Mouse (Mus musculus): Measurements from ENCODE around the gene Slc22a14.
A peak's percentile ranks its signal among the peaks of the same experiment; 100 is the strongest.

DNA sequence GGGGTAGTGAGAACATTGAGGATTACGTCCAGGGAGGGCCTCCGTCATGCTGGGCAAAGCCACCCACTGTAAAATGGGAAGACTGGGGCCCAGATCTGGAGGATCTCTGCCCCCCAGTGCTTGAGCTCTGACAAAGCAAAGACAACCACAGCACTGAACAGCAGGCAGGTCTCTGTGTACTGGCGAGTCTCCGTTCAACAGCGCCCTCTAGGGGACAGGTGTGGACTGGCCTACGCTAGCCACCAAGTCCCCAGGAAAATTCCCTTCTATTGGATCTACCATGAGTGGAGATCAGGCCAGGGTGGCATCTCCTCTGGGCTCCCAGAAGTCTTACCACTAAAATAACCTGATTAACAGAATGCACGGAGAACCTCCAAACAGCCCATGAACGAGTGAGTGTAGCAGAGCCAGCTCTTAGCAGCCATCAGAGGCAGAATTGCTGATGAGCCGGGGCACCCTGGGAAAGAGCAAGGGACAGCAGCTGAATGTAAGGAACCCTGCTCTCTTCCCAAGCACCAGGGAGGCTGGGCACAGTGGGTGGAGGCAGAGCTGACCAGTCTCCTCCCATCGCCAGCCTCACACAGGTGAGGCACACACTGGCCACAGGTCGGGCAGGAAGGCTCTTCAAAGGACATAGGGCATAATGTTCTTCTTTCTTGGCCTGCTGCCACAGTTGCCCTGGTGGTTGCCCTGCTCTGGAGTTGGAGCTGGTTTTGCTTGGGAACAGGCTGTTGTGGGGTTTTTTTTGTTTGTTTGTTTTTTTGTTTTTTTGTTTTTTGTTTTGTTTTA, 173.0 kb downstream of the Slc22a14 start:
- TF ChIP-seq POLR2A (IDR thresholded peaks at IDR 0.05; ENCODE audit: borderline replicate concordance, low read depth, low read length): no peak
- TF ChIP-seq CTCF (IDR thresholded peaks at IDR 0.05; ENCODE audit: low read depth, low read length): peak; percentile 59

All from bone marrow macrophage, adult 2 months (primary cell).